Comparison of ENCODE assay signal across 9 mouse cellular contexts in the genomic region with DNA sequence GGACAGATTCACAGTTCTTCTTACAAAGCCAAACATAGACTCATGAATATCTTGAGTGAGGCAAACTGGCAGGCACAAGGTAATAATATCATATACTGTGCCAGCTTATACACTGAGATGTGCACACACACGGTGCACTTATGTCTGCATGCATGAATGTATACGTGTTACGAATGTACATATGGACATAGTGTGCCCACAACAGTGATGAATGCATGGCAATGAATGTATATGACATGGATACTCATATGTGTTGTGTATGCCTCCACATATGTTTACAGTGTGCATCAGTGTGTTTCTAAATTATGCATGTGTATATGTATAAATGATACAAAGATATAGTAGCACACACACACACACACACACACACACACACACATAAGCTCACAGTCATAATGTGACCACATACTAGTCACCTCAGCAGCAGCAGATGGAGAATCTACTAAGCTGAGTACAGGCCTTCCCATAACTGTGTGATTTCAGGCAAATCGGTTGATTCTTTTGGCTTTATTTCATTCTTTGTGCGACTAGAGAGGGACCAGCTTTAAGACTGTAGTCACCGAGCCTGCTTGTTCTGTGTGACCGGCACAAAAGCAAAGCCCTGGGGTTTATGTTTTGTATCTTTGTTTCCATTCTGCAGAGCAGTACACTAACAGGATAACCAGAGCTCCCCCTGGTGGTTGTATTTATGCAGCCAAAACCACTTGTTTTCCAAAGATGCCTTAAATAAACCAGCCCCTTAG.
A peak's percentile ranks its signal among the peaks of the same experiment; 100 is the strongest.
DNase-seq lines count a peak whose midpoint lies in the region; ATAC-seq lines count a peak whose summit lies in the region.
"Had no signal": no experiment of that assay in that cellular context is flagged by ENCODE, and none has a peak within 500 bp of the region (broad histone marks: within the 10 kb centered on the region; RNA-seq: fewer than 3 reads in every experiment).

No protein-coding gene starts in this region.

- H3K4me2 ChIP-seq in embryonic facial prominence, embryonic 11.5 days (ENCODE audit: low read depth, low read length), result no peak overlapping the region
- H3K4me2 ChIP-seq in kidney, embryonic 14.5 days (replicated peaks; ENCODE audit: low read depth, low read length), result no peak overlapping the region
- no peak overlapping the region for H3K4me2 ChIP-seq in limb, embryonic 12.5 days
- H3K4me2 ChIP-seq: embryonic facial prominence, embryonic 15.5 days had no signal

- H3K36me3 ChIP-seq in embryonic facial prominence, embryonic 11.5 days (replicated peaks; ENCODE audit: control insufficient read depth, insufficient read depth, low read depth, low read length), result no peaks in the 10 kb centered on the region
- H3K36me3 ChIP-seq in heart, embryonic 10.5 days, result no peaks in the 10 kb centered on the region
- no peaks in the 10 kb centered on the region for H3K36me3 ChIP-seq in kidney, embryonic 14.5 days (ENCODE audit: control insufficient read depth, insufficient read depth, low read length)
- no peaks in the 10 kb centered on the region for H3K36me3 ChIP-seq in limb, embryonic 12.5 days
- H3K36me3 ChIP-seq: embryonic facial prominence, embryonic 15.5 days had no signal

- WGBS in embryonic facial prominence, embryonic 11.5 days, result 42% methylated on average over 7 of the region's 7 CpGs
- WGBS in heart, embryonic 10.5 days, result 47% methylated on average over 7 of the region's 7 CpGs
- 47% methylated on average over 7 of the region's 7 CpGs for WGBS in kidney, embryonic 14.5 days
- 49% methylated on average over 7 of the region's 7 CpGs for WGBS in limb, embryonic 12.5 days

- no peaks in the 10 kb centered on the region for H3K4me1 ChIP-seq in embryonic facial prominence, embryonic 11.5 days (ENCODE audit: control insufficient read depth, insufficient read depth, low read length)
- H3K4me1 ChIP-seq in heart, embryonic 10.5 days, result no peaks in the 10 kb centered on the region
- no peaks in the 10 kb centered on the region for H3K4me1 ChIP-seq in kidney, embryonic 14.5 days (ENCODE audit: control insufficient read depth, insufficient read depth, low read length)
- peaks cover 3% of the 10 kb centered on the region; the same call in 1 of the 2 replicates for H3K4me1 ChIP-seq in limb, embryonic 12.5 days (replicated peaks)
- H3K4me1 ChIP-seq: embryonic facial prominence, embryonic 15.5 days had no signal

- peak; percentile 65; the same call in 1 of the 2 replicates for ATAC-seq in embryonic facial prominence, embryonic 11.5 days (replicated peaks; ENCODE audit: insufficient number of reproducible peaks, low FRiP score, low TSS enrichment, low read depth)
- ATAC-seq in kidney, embryonic 14.5 days (ENCODE audit: low FRiP score, low TSS enrichment), result peak; percentile 71; the same call in 1 of the 2 replicates
- peak; percentile 75 for ATAC-seq in limb, embryonic 12.5 days (ENCODE audit: insufficient number of reproducible peaks, insufficient read depth, low FRiP score, low TSS enrichment, low read depth)

- H3K27ac ChIP-seq in embryonic facial prominence, embryonic 11.5 days (replicated peaks; ENCODE audit: low read depth, low read length), result no peak overlapping the region
- H3K27ac ChIP-seq in heart, embryonic 10.5 days, result peak overlapping the region; percentile 47; the same call in 1 of the 2 replicates
- no peak overlapping the region for H3K27ac ChIP-seq in kidney, embryonic 14.5 days (ENCODE audit: low read depth, low read length)
- H3K27ac ChIP-seq in limb, embryonic 12.5 days, result no peak overlapping the region
- H3K27ac ChIP-seq: embryonic facial prominence, embryonic 15.5 days had no signal

- H3K9me3 ChIP-seq in embryonic facial prominence, embryonic 11.5 days (replicated peaks; ENCODE audit: control insufficient read depth, low read length), result no peaks in the 10 kb centered on the region
- H3K9me3 ChIP-seq in heart, embryonic 10.5 days, result no peaks in the 10 kb centered on the region
- no peaks in the 10 kb centered on the region for H3K9me3 ChIP-seq in kidney, embryonic 14.5 days (ENCODE audit: control insufficient read depth, low read length)
- no peaks in the 10 kb centered on the region for H3K9me3 ChIP-seq in limb, embryonic 12.5 days
- H3K9me3 ChIP-seq: embryonic facial prominence, embryonic 15.5 days had no signal

- DNase-seq in CD4-positive helper T cell, adult 2 months (ENCODE audit: low read depth, low spot score), result peak; percentile 27
- peak; percentile 45 to 76 for DNase-seq in adrenal gland, postnatal 36 days
- peak; percentile 93 for DNase-seq in embryonic facial prominence, embryonic 11.5 days (ENCODE audit: low spot score)
- no peak for DNase-seq in heart, embryonic 10.5 days (ENCODE audit: low spot score)
- peak; percentile 34 for DNase-seq in naive thymus-derived CD4-positive, alpha-beta T cell, adult 2 months (ENCODE audit: low read depth)
- peak; percentile 76 for DNase-seq in testis, postnatal 10 days (ENCODE audit: low spot score)

- H3K4me3 ChIP-seq in embryonic facial prominence, embryonic 11.5 days (ENCODE audit: low read depth, low read length), result no peak overlapping the region
- H3K4me3 ChIP-seq in heart, embryonic 10.5 days, result no peak overlapping the region
- H3K4me3 ChIP-seq in kidney, embryonic 14.5 days (ENCODE audit: low read length), result no peak overlapping the region
- H3K4me3 ChIP-seq in limb, embryonic 12.5 days (replicated peaks), result no peak overlapping the region
- H3K4me3 ChIP-seq: embryonic facial prominence, embryonic 15.5 days had no signal

- no peaks in the 10 kb centered on the region for H3K27me3 ChIP-seq in embryonic facial prominence, embryonic 11.5 days (ENCODE audit: control insufficient read depth, insufficient read depth, low read length)
- H3K27me3 ChIP-seq in heart, embryonic 10.5 days (ENCODE audit: insufficient read depth, poor library complexity, severe bottlenecking), result no peaks in the 10 kb centered on the region
- H3K27me3 ChIP-seq in kidney, embryonic 14.5 days (ENCODE audit: control insufficient read depth, insufficient read depth, low read length), result peaks cover 4% of the 10 kb centered on the region
- H3K27me3 ChIP-seq in limb, embryonic 12.5 days, result peaks cover 4% of the 10 kb centered on the region; the same call in 1 of the 2 replicates
- H3K27me3 ChIP-seq: embryonic facial prominence, embryonic 15.5 days had no signal

- no peak overlapping the region for H3K9ac ChIP-seq in embryonic facial prominence, embryonic 11.5 days (replicated peaks; ENCODE audit: low read length)
- H3K9ac ChIP-seq in kidney, embryonic 14.5 days (ENCODE audit: low read depth, low read length), result no peak overlapping the region
- no peak overlapping the region for H3K9ac ChIP-seq in limb, embryonic 12.5 days (replicated peaks)
- H3K9ac ChIP-seq: embryonic facial prominence, embryonic 15.5 days had no signal
